Mouse (Mus musculus) midbrain, embryonic 14.5 days (tissue): ENCODE data around the gene BC030499. TPM values are rescaled to one million over a fixed set of nuclear protein-coding genes. Genes with fewer than 3 reads are reported as not detected.

Source experiments
- ATAC-seq: fragments of 200-750 bp; cut with Nextera tagmentation; 2 replicates; pipeline ENCODE4 v1.8.0; 2017; ENCODE audit warnings: moderate number of reproducible peaks, moderate library complexity; ENCODE audit not compliant: low FRiP score, low TSS enrichment
- DNase-seq: peaks from one replicate; pipeline ENCODE4 v3.0.0-alpha.2; 2015
- H3K27ac ChIP-seq: fragments of 300-500 bp; sonication (generic); replicated peaks from 2 replicates; pipeline ENCODE4 v1.5.1; 2014; ENCODE audit warnings: mild to moderate bottlenecking, low read depth, low read length, moderate library complexity
- H3K27me3 ChIP-seq: fragments of 300-500 bp; sonication (generic); 2 replicates; pipeline ENCODE4 v1.6.1; 2014; ENCODE audit warnings: low read length, control low read depth, mixed read lengths; ENCODE audit not compliant: control insufficient read depth, insufficient read depth
- H3K36me3 ChIP-seq: fragments of 300-500 bp; sonication (generic); 2 replicates; pipeline ENCODE4 v1.6.1; 2014; ENCODE audit warnings: low read length, control low read depth; ENCODE audit not compliant: control insufficient read depth, insufficient read depth
- H3K4me1 ChIP-seq: fragments of 300-500 bp; sonication (generic); 2 replicates; pipeline ENCODE4 v1.6.1; 2014; ENCODE audit warnings: mild to moderate bottlenecking, antibody characterized with exemption, low read length, control low read depth; ENCODE audit not compliant: control insufficient read depth, insufficient read depth
- H3K4me2 ChIP-seq: fragments of 300-500 bp; sonication (generic); 2 replicates; pipeline ENCODE4 v1.6.1; 2014; ENCODE audit warnings: mild to moderate bottlenecking, low read length, moderate library complexity
- H3K4me3 ChIP-seq: fragments of 300-500 bp; sonication (generic); replicated peaks from 2 replicates; pipeline ENCODE4 v1.5.1; 2014; ENCODE audit warnings: low read depth, low read length
- H3K9ac ChIP-seq: fragments of 300-500 bp; sonication (generic); replicated peaks from 2 replicates; pipeline ENCODE4 v1.6.1; 2014; ENCODE audit warnings: mild to moderate bottlenecking, low read length, moderate library complexity
- H3K9me3 ChIP-seq: fragments of 300-500 bp; sonication (generic); 2 replicates; pipeline ENCODE4 v1.6.1; 2016; ENCODE audit warnings: low read length, control low read depth, mixed read lengths; ENCODE audit not compliant: control insufficient read depth
- WGBS: fragments of 180-500 bp; shearing (Covaris S2); extraction: QIAGEN DNeasy Blood & Tissue Kit; methylation state at CpG from one replicate; pipeline ENCODE4 v1.1.7; 2014; 5-methylcytosine and 5-hydroxymethylcytosine counted together
- polyA plus RNA-seq: library from polyadenylated mRNA; unstranded; fragments of >200 nt; fragmentation: Nextera tagmentation; extraction: Ambion mirVana; gene quantifications from 2 replicates; pipeline ENCODE4 v1.2.1, GENCODE M21; 2014

BC030499 gene
- polyA plus RNA-seq, 1 experiment from 2014 or later, result 0.34 TPM

DNA sequence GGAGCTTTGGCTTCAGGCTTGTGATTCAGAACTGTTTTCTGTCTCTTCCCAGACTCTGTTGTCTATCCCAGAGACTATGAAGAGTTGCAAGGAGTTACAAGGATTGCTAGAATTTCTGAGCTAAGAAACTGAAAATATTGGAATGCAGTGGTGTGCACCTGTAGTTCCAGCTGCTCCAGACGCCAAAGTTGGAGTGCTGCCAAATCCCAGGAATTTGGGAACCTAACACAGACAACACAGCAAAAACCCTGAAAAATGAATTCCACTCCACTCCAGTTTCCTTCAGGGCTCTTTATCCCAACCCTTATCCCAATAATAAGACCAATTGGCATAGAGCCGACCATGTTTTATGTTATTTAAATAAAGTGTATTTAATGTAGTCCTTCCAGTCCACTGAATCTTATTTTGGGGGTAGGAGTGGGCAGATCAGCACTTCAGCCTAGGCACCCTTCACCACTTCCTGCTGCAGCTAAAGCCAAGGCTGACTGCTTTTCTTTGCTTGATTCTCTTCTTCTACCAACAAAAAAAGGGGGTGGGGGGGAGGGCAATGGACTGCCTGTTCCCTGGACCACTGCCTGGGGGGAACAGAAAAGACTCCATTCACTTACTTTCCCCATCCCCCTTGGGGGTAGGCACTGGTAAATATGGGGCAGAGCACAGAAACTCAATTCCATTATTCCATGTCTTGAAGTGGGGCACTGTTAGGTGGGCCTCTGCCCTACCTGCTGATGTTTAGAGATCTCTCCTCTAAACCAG, 31.6 kb downstream of the BC030499 start:
- H3K4me1 ChIP-seq, result 0 out of 2 replicates have a peak, but pooled peaks cover 6% of the 10 kb centered on the region
- H3K27ac ChIP-seq, result peak overlapping the region; percentile 49; the same call in 1 of the 2 replicates
- 58% methylated on average over 2 of the region's 2 CpGs for WGBS
- no peak overlapping the region for H3K4me3 ChIP-seq
- H3K27me3 ChIP-seq, result no peaks in the 10 kb centered on the region
- DNase-seq (peak; percentile 45), ATAC-seq (no peak)
- peak overlapping the region; percentile 15 for H3K4me2 ChIP-seq
- H3K9ac ChIP-seq, result no peak overlapping the region
- H3K9me3 ChIP-seq, result no peaks in the 10 kb centered on the region
- peaks cover 14% of the 10 kb centered on the region; the same call in 1 of the 2 replicates for H3K36me3 ChIP-seq

DNA sequence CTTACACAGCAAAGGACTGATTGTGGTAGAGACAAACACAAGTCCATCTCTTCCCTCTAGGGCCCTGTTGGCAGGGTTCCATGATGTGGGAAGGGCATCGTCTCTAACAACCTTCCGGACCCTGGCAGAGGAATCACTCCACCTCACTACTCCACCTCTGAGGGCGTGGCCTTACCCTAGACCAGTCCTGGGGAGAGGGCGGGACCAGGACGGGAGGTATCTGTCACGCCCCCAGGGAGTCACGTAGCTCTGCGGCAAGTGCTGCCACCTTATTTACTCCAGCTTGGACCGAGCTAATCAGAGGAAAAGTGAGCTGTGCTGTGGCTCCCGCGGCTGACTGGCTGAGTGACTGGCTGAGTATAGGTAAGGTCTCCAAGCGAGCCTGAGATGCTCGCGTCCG, 32.2 kb downstream of the BC030499 start, which contains the start of gene Aldoc:
Aldoc (plus strand) TSS at position 109 of the 400 bp plus-strand sequence.
- peak; percentile 55; the same call in 1 of the 2 replicates for ATAC-seq
- peak; percentile 72 for DNase-seq
- H3K36me3 ChIP-seq, result peaks cover 14% of the 10 kb centered on the region; the same call in 1 of the 2 replicates
- peak within 1 kb of the TSS; percentile 49; the same call in 1 of the 2 replicates for H3K27ac ChIP-seq
- H3K27me3 ChIP-seq, result no peaks in the 10 kb centered on the region
- WGBS, result 11% methylated on average over 15 of the region's 15 CpGs
- 0 out of 2 replicates have a peak, but pooled peaks cover 6% of the 10 kb centered on the region for H3K4me1 ChIP-seq
- H3K9me3 ChIP-seq, result no peaks in the 10 kb centered on the region
- H3K9ac ChIP-seq, result no peak within 1 kb of the TSS
- no peak within 1 kb of the TSS for H3K4me3 ChIP-seq
- H3K4me2 ChIP-seq, result peak within 1 kb of the TSS; percentile 15

DNA sequence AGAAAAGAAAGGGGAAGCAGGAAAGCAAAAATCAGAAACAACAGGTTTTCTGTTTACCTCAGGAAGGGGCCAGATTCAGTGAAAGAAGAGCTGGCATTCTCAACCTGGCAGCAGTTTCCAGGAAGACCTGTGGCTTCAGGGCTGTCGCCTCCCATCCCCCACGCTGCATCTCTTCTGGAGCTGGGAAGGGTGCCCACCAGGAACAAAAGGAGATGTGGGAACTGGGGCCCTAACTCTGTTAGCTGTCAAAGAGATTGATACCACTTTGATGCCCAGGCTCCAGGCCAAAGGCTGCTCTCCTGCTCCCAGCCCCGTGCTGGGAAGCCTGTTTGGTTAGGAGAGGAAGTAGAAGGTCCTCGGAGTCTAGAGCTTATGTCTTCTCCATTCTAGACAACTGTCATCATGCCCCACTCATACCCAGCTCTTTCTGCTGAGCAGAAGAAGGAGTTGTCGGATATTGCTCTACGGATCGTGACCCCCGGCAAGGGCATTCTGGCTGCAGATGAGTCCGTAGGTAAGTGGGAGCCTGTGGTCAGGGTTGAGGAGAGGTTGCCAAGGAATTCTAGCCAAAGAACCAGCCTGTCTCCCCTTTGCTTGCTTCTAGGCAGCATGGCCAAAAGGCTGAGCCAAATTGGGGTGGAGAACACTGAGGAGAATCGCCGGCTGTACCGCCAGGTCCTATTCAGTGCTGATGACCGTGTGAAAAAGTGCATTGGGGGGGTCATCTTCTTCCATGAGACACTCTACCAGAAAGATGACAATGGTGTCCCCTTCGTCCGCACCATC, 33.6 kb downstream of the BC030499 start:
- no peaks in the 10 kb centered on the region for H3K27me3 ChIP-seq
- DNase-seq (peak; percentile 51), ATAC-seq (no peak)
- no peak overlapping the region for H3K9ac ChIP-seq
- no peak overlapping the region for H3K4me2 ChIP-seq
- no peak overlapping the region for H3K27ac ChIP-seq
- H3K36me3 ChIP-seq, result peaks cover 14% of the 10 kb centered on the region; the same call in 1 of the 2 replicates
- H3K9me3 ChIP-seq, result no peaks in the 10 kb centered on the region
- 91% methylated on average over 15 of the region's 15 CpGs for WGBS
- H3K4me3 ChIP-seq, result no peak overlapping the region
- H3K4me1 ChIP-seq, result peaks cover 11% of the 10 kb centered on the region

DNA sequence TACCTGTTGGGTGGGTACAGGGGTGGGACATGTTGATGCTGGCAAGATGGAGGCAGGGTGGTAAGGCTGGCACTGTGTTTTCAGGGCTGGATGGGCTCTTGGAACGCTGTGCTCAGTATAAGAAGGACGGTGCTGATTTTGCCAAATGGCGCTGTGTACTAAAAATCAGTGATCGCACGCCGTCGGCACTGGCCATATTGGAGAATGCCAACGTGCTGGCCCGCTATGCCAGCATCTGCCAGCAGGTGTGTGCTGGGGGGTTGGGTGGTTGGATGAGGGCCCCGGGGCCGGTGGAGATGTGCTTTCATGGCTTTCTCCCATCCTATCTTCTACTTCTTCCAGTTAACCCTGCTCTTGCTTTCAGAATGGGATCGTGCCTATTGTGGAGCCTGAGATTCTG, 34.3 kb downstream of the BC030499 start:
- Histone ChIP-seq H3K4me2 (no peak overlapping the region), H3K4me1 (peaks cover 16% of the 10 kb centered on the region), H3K9ac (no peak overlapping the region), H3K27ac (no peak overlapping the region), H3K9me3 (no peaks in the 10 kb centered on the region), H3K4me3 (no peak overlapping the region), H3K36me3 (0 out of 2 replicates have a peak, but pooled peaks cover 11% of the 10 kb centered on the region), H3K27me3 (no peaks in the 10 kb centered on the region)
- no peak for ATAC-seq
- 94% methylated on average over 12 of the region's 12 CpGs for WGBS
- no peak for DNase-seq

DNA sequence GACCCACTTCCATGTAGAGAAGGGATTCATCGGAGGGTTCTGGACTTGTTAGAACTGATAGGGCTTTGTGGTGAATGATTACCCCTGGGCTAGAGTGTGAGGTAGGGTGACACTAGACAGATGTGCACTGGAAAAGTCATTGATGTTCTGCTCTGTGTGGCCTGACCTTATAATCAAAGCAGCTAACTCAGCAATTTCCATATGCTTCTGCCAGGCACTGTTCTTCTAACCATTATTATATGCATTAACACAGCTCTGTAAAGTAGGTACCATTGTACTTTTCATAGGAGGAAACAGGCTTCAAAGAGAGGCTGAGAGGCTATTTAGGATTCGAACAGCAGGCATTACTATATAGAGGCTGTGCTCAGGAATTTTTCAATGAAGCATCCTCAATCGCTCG, 36.6 kb downstream of the BC030499 start:
- ATAC-seq, result no peak
- no peak overlapping the region for H3K4me3 ChIP-seq
- no peak for DNase-seq
- H3K9ac ChIP-seq, result no peak overlapping the region
- H3K4me1 ChIP-seq, result peaks cover 16% of the 10 kb centered on the region
- 91% methylated on average over 4 of the region's 4 CpGs for WGBS
- no peaks in the 10 kb centered on the region for H3K9me3 ChIP-seq
- H3K36me3 ChIP-seq, result no peaks in the 10 kb centered on the region
- H3K4me2 ChIP-seq, result no peak overlapping the region
- H3K27me3 ChIP-seq, result no peaks in the 10 kb centered on the region
- no peak overlapping the region for H3K27ac ChIP-seq

DNA sequence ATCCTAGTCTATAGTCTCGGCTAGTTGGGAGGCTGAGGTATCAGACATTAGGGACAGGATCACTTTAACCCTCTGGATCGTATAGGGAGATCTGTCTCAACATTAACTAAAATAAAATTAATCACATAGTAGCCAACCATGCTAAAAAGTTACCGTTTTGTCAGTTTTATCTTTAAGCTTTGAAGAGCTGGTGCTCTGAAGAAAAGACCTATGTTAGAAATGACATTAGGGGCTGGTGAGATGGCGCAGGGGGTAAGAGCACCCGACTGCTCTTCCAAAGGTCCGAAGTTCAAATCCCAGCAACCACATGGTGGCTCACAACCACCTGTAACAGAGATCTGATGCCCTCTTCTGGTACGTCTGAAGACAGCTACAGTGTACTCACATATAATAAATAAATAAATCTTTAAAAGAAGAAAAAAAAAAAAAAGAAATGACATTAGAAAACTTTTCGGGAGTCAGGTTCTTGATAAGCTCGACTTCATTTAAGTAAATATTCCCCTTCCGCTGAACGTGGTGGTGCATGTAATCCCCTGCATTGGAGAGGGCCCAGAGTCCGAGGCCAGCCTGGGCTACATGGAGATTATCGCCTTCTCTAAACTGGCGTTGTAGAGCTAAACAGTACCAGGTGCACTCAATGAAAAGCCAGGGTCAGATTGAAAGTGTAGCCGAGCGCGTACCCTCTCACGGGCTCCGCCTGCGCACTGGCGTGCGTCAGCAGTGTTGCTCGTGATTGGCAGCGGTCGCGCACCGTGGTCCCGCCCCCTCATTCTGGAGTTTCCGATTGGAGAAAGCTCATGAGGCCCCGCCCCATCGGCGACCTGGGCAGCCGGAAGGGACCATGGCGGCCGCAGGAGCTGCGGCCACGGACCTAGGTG, 37.2 kb downstream of the BC030499 start, which contains the start of gene Pigs:
Pigs (plus strand) TSS at position 782 of the 878 bp plus-strand sequence.
- 12% methylated on average over 37 of the region's 37 CpGs for WGBS
- H3K27ac ChIP-seq, result no peak within 1 kb of the TSS; the same call in 1 of the 2 replicates

DNA sequence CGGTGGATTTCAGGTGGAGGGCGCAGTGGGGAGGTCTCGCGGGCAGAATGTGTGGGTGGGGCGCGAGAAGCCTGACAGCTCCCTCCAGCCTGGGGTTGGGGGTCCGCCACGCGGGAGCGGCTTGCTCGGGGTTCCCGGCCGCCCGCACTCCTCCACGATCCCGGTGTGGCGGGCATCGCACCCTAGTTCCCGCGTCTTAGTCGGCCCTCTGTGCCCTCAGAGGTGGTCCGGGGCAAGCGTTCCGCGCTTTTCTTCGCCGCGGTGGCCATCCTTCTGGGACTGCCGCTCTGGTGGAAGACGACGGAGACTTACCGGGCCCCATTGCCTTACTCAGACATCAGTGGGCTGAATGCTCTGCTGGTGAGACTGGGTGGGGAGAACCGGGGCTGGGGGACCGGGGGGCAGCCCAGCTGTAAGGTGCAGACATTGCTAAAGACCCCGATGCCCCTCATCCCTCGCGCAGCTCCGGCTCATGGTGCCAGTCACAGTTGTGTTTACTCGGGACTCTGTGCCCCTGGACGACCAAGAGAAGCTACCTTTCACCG, 37.9 kb downstream of the BC030499 start:
- WGBS, result under 1% methylated on average over 41 of the region's 41 CpGs
- Histone ChIP-seq H3K4me1 (peaks cover 10% of the 10 kb centered on the region), H3K9me3 (no peaks in the 10 kb centered on the region), H3K4me3 (peak overlapping the region; percentile 82), H3K36me3 (peaks cover 9% of the 10 kb centered on the region), H3K9ac (peak overlapping the region; percentile 81), H3K27me3 (no peaks in the 10 kb centered on the region), H3K4me2 (peak overlapping the region; percentile 77), H3K27ac (no peak overlapping the region; the same call in 1 of the 2 replicates)
- peak; percentile 70; the same call in 1 of the 2 replicates for ATAC-seq
- no peak for DNase-seq

More for the DNA sequence above, 37.2 kb downstream of the BC030499 start, which contains the start of gene Pigs:
- Histone ChIP-seq H3K36me3 (0 out of 2 replicates have a peak, but pooled peaks cover 2% of the 10 kb centered on the region), H3K4me2 (peak within 1 kb of the TSS; percentile 77), H3K9ac (peak within 1 kb of the TSS; percentile 81), H3K9me3 (no peaks in the 10 kb centered on the region), H3K27me3 (no peaks in the 10 kb centered on the region), H3K4me3 (peak within 1 kb of the TSS; percentile 82), H3K4me1 (peaks cover 12% of the 10 kb centered on the region)
- ATAC-seq, result peak; percentile 95
- peak; percentile 98 for DNase-seq
